Mouse (Mus musculus) CD4-positive naive resting alpha-beta T cell, adult 76 days (primary cell): ENCODE data around the gene Rsf1. TPM values are rescaled to one million over a fixed set of nuclear protein-coding genes. Genes with fewer than 3 reads are reported as not detected.

Experiments
- total RNA-seq: library from RNA; stranded (reverse); gene quantifications from one replicate; pipeline ENCODE4 v1.2.4, GENCODE M21; 2023

The Rsf1 gene
- total RNA-seq = 89.7 TPM

GRCm38 (mm10) chr7:97579067-97579975 is at the start of gene Rsf1, which contains the start of gene Aamdc:
Gene Rsf1 (plus strand): TSS chr7:97579889.
Gene Aamdc (minus strand): TSS chr7:97579497.

GRCm38 (mm10) chr7:97696506-97697254 is 117.0 kb downstream of the Rsf1 start, which contains the start of gene Clns1a:
Gene Clns1a (plus strand): TSS chr7:97696634.

GRCm38 (mm10) chr7:97737638-97738456 is 158.2 kb downstream of the Rsf1 start, which contains the start of gene Aqp11:
Gene Aqp11 (minus strand): TSS chr7:97738289.

Other genes starting within 250 kb of the Rsf1 start
- gene Usp35, start 247.9 kb upstream of the Rsf1 start, total RNA-seq = 6.2 TPM
- gene Kctd21, start 247.6 kb upstream of the Rsf1 start, total RNA-seq = 0.73 TPM
- gene Alg8, start 208.3 kb upstream of the Rsf1 start, total RNA-seq = 6.9 TPM
- gene Ndufc2, start 179.9 kb upstream of the Rsf1 start, total RNA-seq = 50.6 TPM
- gene Thrsp, start 162.2 kb upstream of the Rsf1 start, total RNA-seq = not detected
- gene Kctd14, start 128.6 kb upstream of the Rsf1 start, total RNA-seq = 0.26 TPM
- 35.9 TPM for gene Ints4, start 98.9 kb upstream of the Rsf1 start, total RNA-seq
- 18.2 TPM for gene Aamdc, start 392 bp upstream of the Rsf1 start, total RNA-seq
- 43.6 TPM for gene Clns1a, start 116.7 kb downstream of the Rsf1 start, total RNA-seq
- gene Aqp11, start 158.4 kb downstream of the Rsf1 start, total RNA-seq = 1.4 TPM
- gene Pak1, start 208.7 kb downstream of the Rsf1 start, total RNA-seq = 11.1 TPM